ENCODE assay signal across 8 mouse cellular contexts in genomic region chr10:3365671-3366035, GRCm38 (mm10). TPM values are rescaled to one million over a fixed set of nuclear protein-coding genes. Genes with fewer than 3 reads are reported as not detected.
A peak's percentile ranks its signal among the peaks of the same experiment; 100 is the strongest.
DNase-seq lines count a peak whose midpoint lies in the region; ATAC-seq and TF ChIP-seq lines count a peak whose summit lies in the region.

No protein-coding gene starts in this region.

- 38% methylated on average over 5 of the region's 5 CpGs for WGBS in lung, postnatal 0 days
- WGBS in limb, embryonic 14.5 days, result 24% methylated on average over 5 of the region's 5 CpGs
- 33% methylated on average over 5 of the region's 5 CpGs for WGBS in stomach, embryonic 15.5 days

- H3K9me3 ChIP-seq in lung, postnatal 0 days (ENCODE audit: low read length), result no peaks in the 10 kb centered on the region
- no peaks in the 10 kb centered on the region for H3K9me3 ChIP-seq in limb, embryonic 14.5 days (ENCODE audit: control insufficient read depth, low read length)
- no peaks in the 10 kb centered on the region for H3K9me3 ChIP-seq in stomach, embryonic 15.5 days

- no peak overlapping the region for H3K27ac ChIP-seq in lung, postnatal 0 days (ENCODE audit: low read length)
- H3K27ac ChIP-seq in limb, embryonic 14.5 days (replicated peaks; ENCODE audit: low read depth, low read length), result no peak overlapping the region
- no peak overlapping the region for H3K27ac ChIP-seq in stomach, embryonic 15.5 days

- H3K4me2 ChIP-seq in lung, postnatal 0 days (replicated peaks; ENCODE audit: low read depth, low read length), result peak overlapping the region; percentile 93
- H3K4me2 ChIP-seq in limb, embryonic 14.5 days (replicated peaks; ENCODE audit: low read depth, low read length, severe bottlenecking), result peak overlapping the region; percentile 97
- H3K4me2 ChIP-seq in stomach, embryonic 15.5 days, result peak overlapping the region; percentile 98

- ATAC-seq in lung, postnatal 0 days, result no peak
- ATAC-seq in limb, embryonic 14.5 days (ENCODE audit: low FRiP score, low read depth), result no peak
- ATAC-seq in stomach, embryonic 15.5 days (ENCODE audit: insufficient read depth, low FRiP score, low read depth), result no peak
- no peak for ATAC-seq in frontal cortex, adult (ENCODE audit: low TSS enrichment)

- H3K9ac ChIP-seq in lung, postnatal 0 days (replicated peaks; ENCODE audit: low read depth), result no peak overlapping the region
- no peak overlapping the region for H3K9ac ChIP-seq in limb, embryonic 14.5 days (ENCODE audit: low read depth, low read length, severe bottlenecking)
- H3K9ac ChIP-seq in stomach, embryonic 15.5 days, result no peak overlapping the region

- H3K4me3 ChIP-seq in lung, postnatal 0 days (ENCODE audit: low read depth, low read length), result peak overlapping the region; percentile 55
- peak overlapping the region; percentile 57 for H3K4me3 ChIP-seq in limb, embryonic 14.5 days (replicated peaks; ENCODE audit: low read length)
- H3K4me3 ChIP-seq in stomach, embryonic 15.5 days (replicated peaks), result peak overlapping the region; percentile 57

- no peaks in the 10 kb centered on the region for H3K4me1 ChIP-seq in lung, postnatal 0 days (ENCODE audit: insufficient read depth, low read depth, low read length)
- no peaks in the 10 kb centered on the region for H3K4me1 ChIP-seq in limb, embryonic 14.5 days (ENCODE audit: control insufficient read depth, insufficient read depth, low read length)
- peaks cover 10% of the 10 kb centered on the region for H3K4me1 ChIP-seq in stomach, embryonic 15.5 days

- TF ChIP-seq EP300 in lung, postnatal 0 days (IDR thresholded peaks at IDR 0.05), result no peak

- H3K27me3 ChIP-seq in lung, postnatal 0 days (replicated peaks; ENCODE audit: insufficient read depth, low read length), result peaks cover 6% of the 10 kb centered on the region; the same call in 1 of the 2 replicates
- peaks cover 15% of the 10 kb centered on the region; the same call in 1 of the 2 replicates for H3K27me3 ChIP-seq in limb, embryonic 14.5 days (ENCODE audit: control insufficient read depth, insufficient read depth, low read length)
- H3K27me3 ChIP-seq in stomach, embryonic 15.5 days (replicated peaks), result peaks cover 17% of the 10 kb centered on the region

- TF ChIP-seq POLR2A in limb, embryonic 14.5 days (IDR thresholded peaks at IDR 0.05; ENCODE audit: borderline replicate concordance, extremely low read depth, insufficient read depth, insufficient read length), result no peak

- peak; percentile 55 to 57 for DNase-seq in cerebellum, postnatal 10 days
- DNase-seq in cerebellum, adult 18-20 months, result no peak
- no peak for DNase-seq in lung, postnatal 0 days (ENCODE audit: low spot score)
- no peak for DNase-seq in lung, postnatal 25 days (ENCODE audit: low spot score)
- DNase-seq in limb, embryonic 14.5 days (ENCODE audit: low spot score), result no peak
- DNase-seq in spleen, postnatal 14 days (ENCODE audit: low spot score in 2 of 2), result no peak

- TF ChIP-seq CTCF in lung, postnatal 0 days (IDR thresholded peaks at IDR 0.05), result no peak

- no peaks in the 10 kb centered on the region for H3K36me3 ChIP-seq in lung, postnatal 0 days (ENCODE audit: insufficient read depth, low read length)
- H3K36me3 ChIP-seq in limb, embryonic 14.5 days (ENCODE audit: control insufficient read depth, insufficient read depth, low read length), result no peaks in the 10 kb centered on the region
- H3K36me3 ChIP-seq in stomach, embryonic 15.5 days, result no peaks in the 10 kb centered on the region

RNA-seq across cellular contexts. Expression of gene Ppp1r14c, which starts 0.2 kb away (rescaled TPM):
- polyA plus RNA-seq in lung, postnatal 0 days (2015; fragmentation: Nextera tagmentation; extraction: Ambion mirVana), result 139 and 148 TPM in 2 replicates
- 4.6 and 5.2 TPM in 2 replicates for polyA plus RNA-seq in limb, embryonic 14.5 days (2012; rRNA removed)
- 12.5 and 13.8 TPM in 2 replicates for polyA plus RNA-seq in limb, embryonic 14.5 days (2014; fragmentation: Nextera tagmentation; extraction: Ambion mirVana)
- polyA plus RNA-seq in stomach, embryonic 15.5 days (2015; fragmentation: Nextera tagmentation; extraction: Ambion mirVana), result 2.9 and 3.0 TPM in 2 replicates

Comparison
In these comparisons a context has a peak if more than half of its experiments do, and no peak if none do; other contexts are left out.
1. DNase-seq: peak in cerebellum, postnatal 10 days (2 of 2); none in cerebellum, adult 18-20 months (0 of 2), lung, postnatal 0 days (single experiment), lung, postnatal 25 days (single experiment), limb, embryonic 14.5 days (single experiment) and spleen, postnatal 14 days (0 of 2).
2. Peak in every context shown above with its lines, with median percentiles within 50 percentile points of each other: H3K4me2 ChIP-seq and H3K4me3 ChIP-seq.